Mouse (Mus musculus): ENCODE measurements at regions not wholly inside any gene's neighbourhood (a gene's known extent, or its start where the extent isn't known, plus 50 kb on each side); places are given as distances from the start of the nearest gene placed in this dataset.

DNA sequence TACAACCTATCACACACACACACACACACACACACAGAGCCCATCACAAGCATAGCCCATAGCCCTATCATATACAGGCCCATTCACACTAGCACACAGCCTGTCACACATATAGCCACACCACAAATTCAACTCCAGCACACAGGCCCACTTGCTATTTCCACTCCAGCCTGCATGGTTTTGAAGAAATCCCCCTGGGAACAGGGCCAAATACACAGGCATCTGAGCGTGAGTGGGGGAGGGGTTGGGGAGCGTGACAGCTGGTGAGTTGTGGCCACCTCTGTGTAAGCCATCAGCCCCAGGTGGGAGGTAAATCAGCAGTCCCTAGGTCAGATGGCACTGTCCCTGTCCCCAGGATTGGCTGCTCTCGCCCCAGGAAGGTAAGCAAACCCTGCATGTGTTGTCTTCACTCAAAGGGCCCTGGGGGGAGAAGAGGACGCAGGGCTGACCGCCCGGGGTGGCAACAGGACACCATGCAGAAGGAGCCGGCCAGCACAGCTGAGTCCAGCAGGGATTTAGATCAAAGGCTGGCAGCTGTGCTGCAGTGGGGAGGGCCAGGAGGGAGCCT lies 153.6 kb upstream of the Gm3448 start:
- DNase-seq (ENCODE audit: low read depth, low spot score), result no peak

DNA sequence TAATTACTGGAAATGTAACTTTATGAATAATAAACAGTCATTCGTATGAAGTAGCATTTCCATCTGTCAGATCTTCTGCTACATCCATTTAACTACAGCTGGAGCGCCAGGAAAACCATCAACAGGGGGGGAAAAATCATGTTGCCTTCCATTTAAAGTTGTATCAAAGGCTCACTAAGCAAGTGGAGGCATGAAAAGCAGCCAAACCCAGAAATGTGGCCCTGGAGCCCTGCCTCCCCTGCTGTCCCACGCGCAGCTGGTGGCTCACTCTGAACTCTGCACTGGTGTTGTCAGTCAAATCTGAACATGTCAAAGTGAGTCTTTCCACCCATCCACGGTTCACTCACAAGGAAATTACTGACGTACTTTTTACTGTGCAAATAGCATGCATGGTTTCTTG lies 152.5 kb upstream of the Gm3448 start:
- no peak for DNase-seq (ENCODE audit: low read depth, low spot score)

- no peak for DNase-seq (ENCODE audit: low read depth, low spot score)
Measured at GRCm38 (mm10) chr17:15192840-15193239, 151.5 kb upstream of the Gm3448 start.

DNA sequence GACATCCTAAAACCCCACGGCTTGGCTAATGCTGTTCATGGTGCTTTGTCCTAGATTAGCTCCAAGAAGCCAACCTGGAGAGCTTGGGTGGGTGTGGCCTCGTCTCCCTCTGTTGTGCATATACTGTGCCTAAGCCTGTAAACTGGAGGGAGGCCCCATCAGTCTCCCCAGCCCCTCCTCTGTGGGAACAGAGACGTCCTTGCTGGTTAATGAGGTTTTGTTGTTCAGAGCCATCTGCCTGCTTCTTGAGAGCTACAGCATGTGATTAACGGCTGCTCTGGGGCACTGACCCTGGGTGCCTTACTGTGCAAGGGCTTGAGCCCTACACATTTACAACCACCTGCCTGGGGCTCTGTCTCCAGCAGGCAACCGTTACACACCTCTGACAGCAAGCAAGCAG lies 143.9 kb upstream of the Gm3448 start:
- DNase-seq (ENCODE audit: low read depth, low spot score), result no peak

- no peak for DNase-seq (ENCODE audit: low read depth, low spot score)
Measured at GRCm38 (mm10) chr17:15183800-15184199, 142.5 kb upstream of the Gm3448 start.

DNA sequence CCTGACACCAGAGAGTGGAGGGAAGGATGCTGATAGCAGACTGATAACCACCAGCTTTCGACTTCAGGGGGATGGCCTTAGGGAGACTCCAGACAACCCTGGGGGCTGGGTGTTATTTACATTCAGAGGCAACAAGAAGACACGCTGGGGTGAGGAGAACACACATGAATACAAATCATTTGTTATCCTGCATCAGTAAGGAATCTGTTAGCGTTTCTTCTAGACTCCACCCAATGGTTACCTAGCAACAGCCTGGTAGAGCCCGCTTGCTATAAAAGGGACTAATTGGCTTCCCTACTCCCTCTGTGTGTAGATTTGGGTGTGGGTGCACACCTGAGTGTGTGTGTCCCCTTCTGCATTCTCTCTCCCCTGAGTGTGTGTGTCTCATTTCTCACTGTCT lies 140.8 kb upstream of the Gm3448 start:
- no peak for DNase-seq (ENCODE audit: low read depth, low spot score)

DNA sequence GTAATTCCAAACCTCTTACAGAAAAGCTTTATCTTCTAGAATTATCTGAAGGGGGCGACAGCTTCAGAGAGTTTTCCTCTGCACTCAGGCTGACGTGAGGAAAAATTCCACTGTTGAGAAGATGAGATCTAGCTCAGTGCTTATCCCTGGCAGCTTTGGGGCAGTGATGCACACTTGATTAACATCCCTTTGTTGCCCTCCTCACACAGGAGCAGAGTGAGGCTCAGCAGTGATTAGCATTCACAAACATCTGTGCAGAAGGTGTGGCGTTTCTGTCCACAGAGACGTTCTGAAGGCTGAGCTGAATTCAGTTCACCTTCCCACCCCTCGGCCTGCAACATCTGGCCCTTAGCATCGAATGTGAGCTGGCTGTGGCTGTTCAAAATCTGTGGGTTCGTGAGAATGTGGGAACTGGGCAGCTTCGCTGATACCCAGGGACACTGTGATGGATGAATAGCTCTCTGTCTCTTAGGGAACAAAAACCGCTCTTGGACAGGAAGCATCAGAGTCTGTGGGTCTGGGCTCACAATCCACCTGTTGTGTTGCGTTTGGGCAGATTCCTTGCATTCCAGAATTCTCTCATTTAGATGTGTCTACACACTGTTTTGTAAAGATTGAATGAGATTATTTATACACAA lies 139.0 kb upstream of the Gm3448 start:
- no peak for DNase-seq (ENCODE audit: low read depth, low spot score)

- no peak for DNase-seq (ENCODE audit: low read depth, low spot score)
Measured at GRCm38 (mm10) chr17:15179411-15179951, 138.1 kb upstream of the Gm3448 start.

DNA sequence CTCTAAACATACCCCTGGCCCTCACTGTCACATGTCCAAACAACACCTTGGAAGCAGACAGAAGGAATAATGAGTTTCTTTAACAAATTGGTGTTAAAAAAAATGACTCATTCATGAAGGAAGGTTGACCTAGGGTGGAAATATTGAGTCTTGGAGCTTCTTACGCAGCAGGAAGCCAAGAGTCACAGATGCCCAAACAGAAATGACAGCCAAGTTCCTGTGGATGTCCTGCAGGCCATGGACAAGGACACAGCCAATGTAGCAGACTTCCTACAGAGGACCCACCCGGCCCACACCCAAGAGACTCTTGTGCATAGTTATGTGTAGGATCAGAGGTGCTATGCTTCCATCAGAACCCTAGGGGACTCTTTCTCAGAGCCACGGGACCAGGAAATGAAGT lies 136.1 kb upstream of the Gm3448 start:
- DNase-seq (ENCODE audit: low read depth, low spot score), result no peak

- DNase-seq (ENCODE audit: low read depth, low spot score), result no peak
Measured at GRCm38 (mm10) chr17:15174354-15174953, 133.1 kb upstream of the Gm3448 start.

DNA sequence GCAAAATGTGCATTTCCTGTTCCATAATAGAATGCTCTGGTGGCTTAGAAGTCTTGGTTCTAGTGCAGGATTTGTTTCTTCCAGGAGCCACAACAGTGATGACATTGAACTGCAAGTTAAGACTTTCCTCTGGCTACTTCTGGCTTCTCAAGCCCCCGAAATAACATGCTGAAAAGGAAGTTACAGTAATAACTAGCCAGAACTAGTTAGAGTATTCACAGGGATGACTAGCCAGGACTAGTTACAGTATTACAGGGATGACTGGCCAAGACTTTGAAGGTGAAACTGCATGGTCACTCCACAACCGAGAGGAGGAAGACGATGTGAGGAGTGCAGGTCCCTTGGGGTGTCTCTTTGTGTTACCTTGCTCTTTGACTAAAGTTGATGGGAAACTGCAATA lies 126.6 kb upstream of the Gm3448 start:
- DNase-seq (ENCODE audit: low read depth, low spot score), result no peak

GRCm38 (mm10) chr17:15157693-15158333 lies 116.5 kb upstream of the Gm3448 start:
- DNase-seq (ENCODE audit: low read depth, low spot score), result no peak

DNA sequence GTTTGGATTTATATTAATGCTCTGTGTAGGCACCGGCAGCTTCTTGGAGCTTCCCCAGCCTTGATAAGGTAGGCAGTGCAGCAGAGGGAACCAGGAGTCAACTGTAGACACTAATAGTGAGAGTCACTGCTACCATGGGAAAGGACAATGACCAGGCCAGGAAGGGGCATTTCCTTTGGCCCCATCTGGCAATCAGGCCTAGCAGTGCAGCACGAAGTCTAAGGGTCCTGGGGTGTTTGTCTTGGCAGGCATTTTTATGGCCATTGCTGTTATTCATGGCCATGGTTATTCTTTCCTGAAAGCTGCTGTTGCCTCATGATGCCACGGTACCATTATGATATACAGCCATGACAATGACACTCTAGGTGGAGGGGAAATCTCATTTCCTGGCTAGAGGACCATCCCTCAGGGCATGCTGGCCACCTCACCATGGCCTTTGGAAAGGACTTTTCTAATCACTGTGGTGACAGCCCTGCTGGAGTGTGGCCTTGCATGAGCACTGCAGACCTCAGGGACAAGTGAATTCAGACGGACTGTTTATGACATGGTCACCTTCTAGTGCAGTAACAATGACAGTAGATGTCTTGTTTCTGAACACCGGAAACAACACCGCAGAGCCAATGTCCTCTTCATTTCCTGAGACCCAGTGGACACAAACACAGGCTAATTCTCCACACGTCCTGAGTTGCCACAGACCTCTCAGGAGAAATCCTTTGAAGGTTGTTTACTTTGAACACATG lies 111.8 kb upstream of the Gm3448 start:
- no peak for DNase-seq (ENCODE audit: low read depth, low spot score)

GRCm38 (mm10) chr17:15152477-15152876 lies 111.1 kb upstream of the Gm3448 start:
- no peak for DNase-seq (ENCODE audit: low read depth, low spot score)

- no peak for DNase-seq (ENCODE audit: low read depth, low spot score)
Measured at GRCm38 (mm10) chr17:15151695-15152094, 110.4 kb upstream of the Gm3448 start.

GRCm38 (mm10) chr17:15146607-15147006 lies 105.3 kb upstream of the Gm3448 start:
- no peak for DNase-seq (ENCODE audit: low read depth, low spot score)

DNA sequence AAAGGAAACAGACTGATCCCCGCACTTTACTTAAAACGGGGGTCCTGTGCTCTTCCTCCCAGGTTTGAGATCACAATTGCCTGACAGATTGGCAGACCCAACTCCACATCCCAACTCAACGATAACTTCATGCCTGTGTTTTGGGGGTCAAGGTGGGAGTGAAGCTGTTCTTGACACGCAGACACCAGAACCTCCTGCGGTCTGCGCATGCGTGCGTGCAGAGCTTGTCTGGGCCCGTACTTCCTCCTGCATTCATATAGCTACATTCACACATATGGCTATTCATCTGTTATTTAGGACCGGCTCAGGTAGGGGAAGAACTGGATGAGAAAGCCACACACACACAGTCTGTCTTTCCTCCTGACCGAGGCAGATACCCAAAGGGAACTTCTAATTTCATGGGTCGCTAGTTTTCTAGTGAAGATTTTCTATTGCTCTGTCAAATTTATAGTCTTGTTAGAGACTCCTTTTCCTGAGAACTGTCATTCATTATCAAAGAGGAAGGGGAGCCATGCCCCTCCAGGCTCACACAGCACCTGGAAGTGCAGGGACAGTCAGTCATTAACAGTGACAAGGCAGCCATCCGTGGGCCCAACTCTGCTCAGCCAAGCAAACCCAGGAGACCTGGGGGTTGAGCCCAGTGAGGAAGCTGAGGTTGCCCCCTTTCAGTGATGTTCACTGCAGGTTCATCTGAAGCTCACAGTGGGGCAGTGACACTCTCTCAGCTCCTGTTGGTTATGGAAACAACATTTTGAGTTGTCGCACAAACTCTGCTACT lies 104.0 kb upstream of the Gm3448 start:
- no peak for DNase-seq (ENCODE audit: low read depth, low spot score)

DNA sequence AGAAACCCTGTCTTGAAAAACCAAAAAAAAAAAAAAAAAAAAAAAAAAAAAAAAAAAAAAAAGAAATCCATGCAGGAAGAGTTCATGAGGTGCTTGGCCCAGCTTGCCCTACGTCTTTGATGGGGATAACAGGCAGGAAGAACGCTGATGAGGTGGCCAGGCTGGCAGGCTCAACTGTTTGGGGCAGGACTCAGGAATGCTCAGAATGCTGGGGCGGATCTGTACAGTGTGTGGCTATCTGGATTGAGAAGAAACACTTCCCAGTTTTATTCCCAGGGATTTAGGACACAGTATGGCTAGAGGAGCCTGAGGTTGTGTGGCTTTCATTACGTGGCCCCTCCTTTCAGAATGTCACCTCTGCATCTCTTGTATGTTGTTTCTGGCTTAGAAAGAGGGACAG lies 99.1 kb upstream of the Gm3448 start:
- no peak for DNase-seq (ENCODE audit: low read depth, low spot score)
